Mouse (Mus musculus) hindbrain, embryonic 16.5 days (tissue): ENCODE data around the gene Ppil1. TPM values are rescaled to one million over a fixed set of nuclear protein-coding genes. Genes with fewer than 3 reads are reported as not detected.

Experiments used
- ATAC-seq: fragments of 200-750 bp; cut with Nextera tagmentation; 2 replicates; pipeline ENCODE4 v1.8.0; 2017; ENCODE audit warnings: moderate TSS enrichment, moderate library complexity
- H3K27ac ChIP-seq: fragments of 300-500 bp; sonication (generic); 2 replicates; pipeline ENCODE4 v1.5.1; 2014; ENCODE audit warnings: low read depth, mild to moderate bottlenecking, control low read depth, low read length, moderate library complexity
- H3K27me3 ChIP-seq: fragments of 300-500 bp; sonication (generic); replicated peaks from 2 replicates; pipeline ENCODE4 v1.6.1; 2014; ENCODE audit warnings: low read length; ENCODE audit not compliant: control insufficient read depth, insufficient read depth
- H3K36me3 ChIP-seq: fragments of 300-500 bp; sonication (generic); 2 replicates; pipeline ENCODE4 v1.6.1; 2014; ENCODE audit warnings: mild to moderate bottlenecking, low read length, moderate library complexity, mixed read lengths; ENCODE audit not compliant: control insufficient read depth, insufficient read depth
- H3K4me1 ChIP-seq: fragments of 300-500 bp; sonication (generic); 2 replicates; pipeline ENCODE4 v1.6.1; 2014; ENCODE audit warnings: low read depth, low read length; ENCODE audit not compliant: control insufficient read depth, insufficient read depth
- H3K4me2 ChIP-seq: fragments of 300-500 bp; sonication (generic); 2 replicates; pipeline ENCODE4 v1.6.1; 2014; ENCODE audit warnings: mild to moderate bottlenecking, low read length, control low read depth, moderate library complexity
- H3K4me3 ChIP-seq: fragments of 300-500 bp; sonication (generic); 2 replicates; pipeline ENCODE4 v1.5.1; 2014; ENCODE audit warnings: mild to moderate bottlenecking, low read length, control low read depth, moderate library complexity
- H3K9ac ChIP-seq: fragments of 300-500 bp; sonication (generic); 2 replicates; pipeline ENCODE4 v1.6.1; 2014; ENCODE audit warnings: low read depth, mild to moderate bottlenecking, control low read depth, low read length, moderate library complexity
- H3K9me3 ChIP-seq: fragments of 300-500 bp; sonication (generic); 2 replicates; pipeline ENCODE4 v1.6.1; 2014; ENCODE audit warnings: mild to moderate bottlenecking, low read length, moderate library complexity; ENCODE audit not compliant: control insufficient read depth
- WGBS: fragments of 180-500 bp; shearing (Covaris S2); extraction: QIAGEN DNeasy Blood & Tissue Kit; methylation state at CpG from one replicate; pipeline ENCODE4 v1.1.7; 2014; 5-methylcytosine and 5-hydroxymethylcytosine counted together
- polyA plus RNA-seq: library from polyadenylated mRNA; unstranded; fragments of >200 nt; fragmentation: Nextera tagmentation; extraction: Ambion mirVana; gene quantifications from 2 replicates; pipeline ENCODE4 v1.2.1, GENCODE M21; 2015

Ppil1 gene
- polyA plus RNA-seq, 1 experiment from 2014 or later: 105 TPM

GRCm38 (mm10) chr17:29210037-29210436, 53.9 kb downstream of the Ppil1 start:
- Histone ChIP-seq H3K9ac (no peak overlapping the region), H3K36me3 (no peaks in the 10 kb centered on the region), H3K4me2 (no peak overlapping the region), H3K27ac (no peak overlapping the region), H3K4me3 (no peak overlapping the region), H3K27me3 (no peaks in the 10 kb centered on the region), H3K4me1 (peaks cover 20% of the 10 kb centered on the region), H3K9me3 (no peaks in the 10 kb centered on the region)
- 100% methylated on average over 3 of the region's 3 CpGs for WGBS
- ATAC-seq: no peak

- Histone ChIP-seq H3K27me3 (no peaks in the 10 kb centered on the region), H3K9ac (no peak overlapping the region), H3K36me3 (no peaks in the 10 kb centered on the region), H3K27ac (no peak overlapping the region), H3K9me3 (no peaks in the 10 kb centered on the region), H3K4me2 (no peak overlapping the region), H3K4me3 (no peak overlapping the region), H3K4me1 (no peaks in the 10 kb centered on the region)
- ATAC-seq: no peak
- WGBS: 76% methylated on average over 7 of the region's 7 CpGs
These were observed 57.9 kb downstream of the Ppil1 start for GRCm38 (mm10) chr17:29206052-29206451.

GRCm38 (mm10) chr17:29202604-29203003, 61.4 kb downstream of the Ppil1 start:
- WGBS: 84% methylated on average over 6 of the region's 6 CpGs
- no peak overlapping the region for H3K4me2 ChIP-seq
- no peak for ATAC-seq

More at GRCm38 (mm10) chr17:29202604-29203003, 61.4 kb downstream of the Ppil1 start:
- H3K9me3 ChIP-seq: no peaks in the 10 kb centered on the region
- no peaks in the 10 kb centered on the region for H3K27me3 ChIP-seq
- peaks cover 3% of the 10 kb centered on the region; the same call in 1 of the 2 replicates for H3K4me1 ChIP-seq
- H3K27ac ChIP-seq: no peak overlapping the region
- no peak overlapping the region for H3K4me3 ChIP-seq
- H3K36me3 ChIP-seq: no peaks in the 10 kb centered on the region
- H3K9ac ChIP-seq: no peak overlapping the region

Other genes with a start within 250 kb of the Ppil1 start
- 356 and 408 TPM in 2 replicates for gene Srsf3, start 231.6 kb downstream of the Ppil1 start, polyA plus RNA-seq
- 138 and 184 TPM in 2 replicates for gene Cdkn1a, start 173.2 kb downstream of the Ppil1 start, polyA plus RNA-seq
- gene Rab44, start 150.0 kb downstream of the Ppil1 start, polyA plus RNA-seq: 0.06 and 0.26 TPM in 2 replicates
- 48.1 and 51.2 TPM in 2 replicates for gene Cpne5, start 26.0 kb downstream of the Ppil1 start, polyA plus RNA-seq
- gene BC004004, start 4.6 kb upstream of the Ppil1 start, polyA plus RNA-seq: 118 and 123 TPM in 2 replicates
- gene Pi16, start 53.5 kb upstream of the Ppil1 start, polyA plus RNA-seq: 2.0 and 2.4 TPM in 2 replicates
- gene Mtch1, start 83.7 kb upstream of the Ppil1 start, polyA plus RNA-seq: 328 and 463 TPM in 2 replicates
- gene Fgd2, start 96.7 kb upstream of the Ppil1 start, polyA plus RNA-seq: 6.5 and 9.1 TPM in 2 replicates
- 7.2 and 8.2 TPM in 2 replicates for gene Pim1, start 226.6 kb upstream of the Ppil1 start, polyA plus RNA-seq